Mouse (Mus musculus): ENCODE results near the gene Tusc2. TPM values are rescaled to one million over a fixed set of nuclear protein-coding genes. Genes with fewer than 3 reads are reported as not detected.

Gene Tusc2
- total RNA-seq, 2 experiments from 2014 or later: 35.2 to 35.4 TPM

DNA sequence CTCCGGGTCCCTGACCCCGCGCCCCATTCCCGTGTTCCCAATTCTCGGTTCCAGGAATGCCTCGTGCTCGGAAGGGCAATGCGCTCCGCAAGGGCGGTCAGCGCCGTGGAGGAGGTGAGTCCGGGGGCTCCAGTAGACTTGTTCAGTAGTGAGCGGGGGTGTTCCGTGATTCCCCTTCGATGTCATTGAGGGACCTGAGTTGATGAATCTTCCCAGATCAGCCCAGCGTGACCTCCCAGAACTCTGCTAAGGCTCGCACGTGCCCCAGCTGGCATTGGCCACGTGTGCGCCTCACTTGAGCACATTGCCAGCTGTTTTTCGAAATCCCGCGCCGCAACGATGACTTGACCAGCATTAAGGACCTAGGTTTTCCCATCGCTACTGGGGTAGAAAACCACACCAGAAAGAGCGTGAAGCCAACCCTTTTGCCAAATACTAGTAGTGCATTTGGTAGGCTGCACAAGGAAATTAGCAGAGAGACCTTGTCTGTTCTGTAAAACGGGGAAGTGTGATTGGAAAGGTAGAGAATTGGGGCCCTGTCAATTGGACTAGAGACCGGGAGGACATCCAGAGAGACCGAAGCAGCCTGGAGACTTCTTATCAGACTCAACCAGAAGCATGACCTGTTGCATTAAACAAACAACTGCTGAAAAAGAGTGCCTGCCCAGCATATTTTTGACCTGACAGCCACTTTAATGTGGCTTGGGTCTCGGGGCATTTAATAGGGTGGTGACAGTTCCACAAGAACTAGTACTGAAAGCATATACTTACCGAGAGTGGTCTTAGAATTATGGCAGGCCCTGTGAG, 25.0 kb downstream of the Tusc2 start:
- peak; percentile 69 for DNase-seq

DNA sequence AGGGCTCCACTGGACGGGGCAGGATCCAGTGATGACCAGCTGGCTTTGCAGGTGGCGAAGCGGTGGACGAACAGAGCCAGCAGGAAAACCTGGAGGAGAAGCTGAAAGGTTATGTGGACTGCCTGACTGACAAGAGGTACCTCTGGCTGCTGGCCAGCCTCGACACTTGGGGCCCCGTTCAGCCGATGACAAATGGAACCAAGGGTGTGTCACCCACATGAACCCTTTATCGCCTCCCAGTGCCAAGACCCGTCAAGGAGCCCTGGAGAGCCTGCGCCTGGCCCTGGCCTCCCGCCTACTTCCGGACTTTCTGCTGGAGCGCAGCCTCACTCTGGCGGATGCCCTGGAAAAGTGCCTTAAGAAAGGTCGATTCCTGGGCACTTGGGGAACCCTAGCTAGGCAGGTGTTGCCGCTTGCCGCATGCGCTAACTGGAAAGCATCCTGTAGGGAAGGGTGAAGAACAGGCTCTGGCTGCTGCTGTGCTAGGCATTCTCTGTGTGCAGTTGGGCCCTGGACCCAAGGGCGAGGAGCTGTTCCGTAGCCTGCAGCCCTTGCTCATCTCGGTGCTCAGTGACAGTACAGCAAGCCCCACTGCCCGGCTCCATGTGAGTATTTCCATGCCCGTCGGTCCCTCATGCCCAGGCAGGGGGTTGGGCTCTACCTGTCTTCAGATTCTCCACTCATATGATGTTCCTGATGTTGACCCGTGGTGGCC, 27.2 kb downstream of the Tusc2 start:
- DNase-seq: no peak

DNA sequence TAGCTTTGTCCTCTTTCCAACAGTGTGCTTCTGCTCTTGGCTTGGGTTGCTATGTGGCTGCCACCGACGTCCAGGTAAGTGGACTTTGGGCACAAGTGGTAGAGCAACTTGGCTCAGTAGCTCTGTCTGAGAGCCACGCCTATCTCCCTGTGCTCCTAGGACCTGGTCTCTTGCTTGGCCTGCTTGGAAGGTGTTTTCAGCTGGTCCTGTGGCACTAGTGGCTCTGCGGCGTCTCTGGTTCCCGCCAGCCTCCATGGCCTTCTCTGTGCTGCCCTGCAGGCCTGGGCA, 27.7 kb downstream of the Tusc2 start:
- no peak for DNase-seq

DNA sequence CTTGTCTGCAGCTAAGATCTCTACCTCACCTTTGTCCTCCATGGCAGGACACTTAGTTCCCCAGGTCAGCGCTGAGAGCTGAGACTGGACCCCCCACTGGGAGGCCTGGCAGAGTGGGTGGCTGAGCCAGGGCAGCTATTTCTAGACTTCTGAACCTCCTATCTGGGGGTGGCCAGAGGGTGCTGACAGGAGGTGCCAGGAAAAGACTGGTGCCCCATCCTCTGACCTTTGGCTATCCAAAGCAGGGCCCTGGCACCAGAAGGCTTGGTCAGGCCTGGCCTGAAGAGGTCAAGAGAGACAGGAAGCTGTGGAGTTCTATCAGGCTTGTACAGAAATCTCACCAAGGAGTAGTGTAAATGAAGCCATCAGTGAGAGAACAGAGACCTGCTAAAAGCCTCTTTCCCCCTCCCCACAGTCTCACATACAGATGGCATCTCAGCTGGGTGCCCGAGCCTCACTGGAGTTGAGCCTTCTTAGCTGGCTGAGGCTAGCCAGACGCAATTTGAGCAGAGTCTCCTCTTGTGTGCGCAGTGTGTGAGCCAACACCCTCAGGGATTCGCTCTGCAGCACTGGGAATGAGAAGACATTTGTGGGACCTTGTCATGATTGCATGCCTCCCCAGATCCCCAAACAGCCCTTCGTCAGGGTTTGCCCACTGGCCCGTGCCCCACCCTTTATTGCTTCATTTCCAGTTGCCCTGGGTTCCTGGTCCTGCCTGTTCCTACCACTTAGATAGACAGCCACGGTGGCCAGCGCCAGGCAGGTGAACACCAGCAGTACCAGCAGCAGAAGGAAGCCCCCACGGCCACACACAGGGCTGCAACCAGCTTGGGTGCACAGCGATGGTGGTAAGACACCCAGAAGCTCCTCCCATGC, 30.3 kb downstream of the Tusc2 start:
- no peak for DNase-seq

DNA sequence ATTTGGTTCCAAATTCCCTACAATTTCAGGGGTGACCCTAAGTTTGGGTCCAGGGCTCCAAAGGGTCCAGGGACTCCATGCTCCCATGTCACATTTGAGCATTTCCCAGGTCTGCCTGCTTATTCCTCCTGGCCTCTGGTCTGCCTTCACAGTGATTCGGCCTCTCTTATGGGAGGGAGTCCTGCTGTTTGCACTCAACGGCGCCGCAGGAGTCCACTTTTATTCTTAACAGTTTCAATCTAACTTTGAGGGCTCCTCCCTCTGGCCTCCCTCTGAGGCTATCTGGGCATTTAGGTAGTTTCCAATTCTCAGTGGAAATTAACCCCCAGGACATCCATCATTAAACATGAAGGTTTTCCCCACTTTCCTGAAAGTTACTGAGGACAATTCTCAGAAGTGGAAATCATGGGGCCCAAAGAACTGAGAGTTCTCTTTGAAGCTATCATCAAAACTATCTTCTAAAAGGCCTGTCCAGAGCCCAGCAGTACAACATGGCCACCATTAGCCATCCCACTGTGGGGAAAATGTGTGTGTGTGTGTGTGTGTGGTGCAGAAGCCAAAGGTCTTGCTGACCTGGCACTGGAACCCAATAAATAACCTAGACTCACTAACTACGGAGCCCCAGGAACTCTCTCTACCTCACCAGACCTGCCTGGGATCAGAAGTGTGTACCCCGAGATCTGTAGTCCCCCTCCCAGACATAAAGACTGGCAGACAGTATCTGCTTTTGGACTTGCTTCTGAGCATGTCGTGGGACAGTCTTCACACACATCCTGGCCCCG, 31.4 kb downstream of the Tusc2 start:
- DNase-seq: no peak

DNA sequence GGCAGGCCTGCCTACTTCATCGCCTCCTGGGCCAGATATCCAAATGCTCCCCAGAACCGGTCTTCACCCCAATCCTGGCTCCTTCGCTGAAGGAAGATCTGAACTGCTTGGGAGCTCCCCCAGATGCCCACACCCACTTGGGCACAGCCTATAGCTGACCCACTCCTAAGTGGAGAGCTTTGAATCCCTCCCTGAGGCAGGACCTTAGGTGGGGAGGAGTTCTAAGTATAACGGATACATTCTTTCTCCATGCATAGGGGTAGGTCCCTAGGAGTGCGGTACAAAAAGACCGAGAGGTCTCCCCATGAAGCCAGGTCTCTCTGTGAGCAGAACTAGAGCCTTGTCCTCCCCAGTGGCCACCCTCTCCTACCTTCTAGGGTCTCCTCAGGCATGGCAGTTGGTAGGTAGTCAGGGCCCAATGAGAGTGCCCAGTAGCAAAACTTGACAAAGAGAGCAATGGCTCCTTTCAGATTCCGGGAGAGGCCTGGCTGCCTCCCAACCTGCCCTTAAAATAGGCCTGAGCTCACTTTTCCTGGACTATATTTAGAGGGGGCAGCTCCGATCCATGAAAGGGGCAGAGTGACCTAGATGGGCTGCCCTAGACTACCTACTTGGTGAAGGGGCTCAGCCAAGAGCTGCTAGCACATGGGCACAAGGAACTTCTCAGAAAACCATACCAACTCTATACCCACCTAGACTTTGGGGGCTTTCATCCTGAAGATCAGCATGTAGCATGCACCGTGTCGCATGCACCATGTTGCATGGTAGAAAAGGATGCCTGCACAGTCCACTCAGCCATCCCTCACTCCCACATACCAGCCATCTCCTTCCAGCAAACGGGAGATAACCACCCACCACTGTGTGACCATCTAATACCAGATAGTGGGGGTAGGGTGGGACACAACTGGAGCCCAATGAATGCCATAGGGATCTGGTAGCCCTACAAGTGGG, 33.8 kb downstream of the Tusc2 start:
- no peak for DNase-seq

DNA sequence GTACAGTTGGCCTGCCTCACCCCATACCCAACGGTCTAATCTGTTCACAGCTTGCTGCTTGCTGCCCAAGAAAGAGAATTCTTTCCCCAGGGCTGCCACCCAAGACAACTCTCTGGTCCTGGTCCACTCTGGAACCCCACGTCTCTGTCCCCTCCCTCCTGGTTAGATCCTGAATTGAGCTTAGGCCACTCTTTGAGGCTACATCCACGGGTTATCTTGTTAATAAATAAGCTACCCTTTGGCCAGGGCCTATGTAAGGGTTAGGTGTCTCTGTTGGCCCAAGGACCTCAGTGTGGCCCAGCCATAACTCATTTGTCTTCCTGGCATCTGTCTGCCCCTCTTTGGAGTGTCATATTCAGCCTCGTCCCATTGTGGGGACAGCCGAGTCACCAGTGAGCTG, 35.3 kb downstream of the Tusc2 start:
- no peak for DNase-seq

DNA sequence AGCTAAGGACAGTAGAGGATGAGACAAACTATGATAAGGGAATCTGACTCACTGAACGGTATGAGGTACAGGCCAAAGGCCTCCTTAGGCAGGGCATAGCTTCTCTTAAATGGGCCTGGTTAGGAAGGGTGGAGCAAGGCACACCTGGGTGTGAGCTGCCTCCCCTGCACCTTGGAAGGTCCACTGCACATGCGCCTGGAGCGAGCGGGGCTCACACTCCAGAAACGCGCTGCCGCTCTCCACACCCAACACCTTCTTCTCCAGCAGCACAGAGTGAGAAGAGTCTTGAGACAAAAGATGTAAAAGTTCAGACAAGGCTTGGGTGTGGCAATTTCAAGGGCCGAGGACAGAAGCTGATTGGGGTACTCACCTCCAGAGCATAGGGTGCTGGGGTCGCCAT, 36.4 kb downstream of the Tusc2 start:
- DNase-seq: no peak

DNA sequence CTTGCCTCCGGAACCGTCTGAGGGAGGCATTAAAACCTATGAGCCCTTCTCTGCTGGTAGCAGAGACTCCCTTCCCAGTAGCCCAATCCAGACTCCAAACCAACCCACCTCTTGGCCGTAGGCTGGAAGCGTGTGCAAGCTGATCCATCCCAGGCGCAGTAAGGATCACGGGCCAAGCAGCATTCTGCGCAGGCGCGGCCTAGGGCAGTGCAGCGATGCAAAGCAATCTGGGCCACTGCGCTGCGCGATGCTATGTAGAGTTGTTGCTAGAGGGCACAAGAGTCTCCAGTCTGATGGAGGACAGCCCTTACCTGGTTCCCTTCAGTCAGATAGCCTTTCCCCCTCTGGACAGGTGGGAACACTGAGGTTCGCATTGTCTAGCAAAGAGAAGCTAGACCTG, 36.8 kb downstream of the Tusc2 start:
- DNase-seq: no peak

DNA sequence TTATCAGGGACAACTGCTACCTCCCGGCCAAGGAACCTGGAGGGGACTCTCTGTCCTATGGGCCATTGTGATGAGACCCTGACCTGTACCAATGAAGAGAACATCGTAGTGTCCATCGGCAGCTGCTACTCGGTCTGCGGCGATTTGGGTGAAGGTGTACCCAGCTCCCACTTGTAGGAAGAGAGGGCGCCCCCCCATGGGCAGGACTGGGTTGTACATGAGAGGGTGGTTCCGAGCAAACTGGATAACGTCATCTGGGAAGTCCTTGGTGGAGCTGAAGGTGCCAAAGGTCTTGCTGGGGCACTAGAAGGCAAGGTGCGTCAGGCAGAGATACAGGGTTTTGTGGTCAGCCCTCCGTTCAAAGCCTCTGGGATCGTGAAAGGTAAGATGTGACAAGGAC, 37.7 kb downstream of the Tusc2 start:
- no peak for DNase-seq

DNA sequence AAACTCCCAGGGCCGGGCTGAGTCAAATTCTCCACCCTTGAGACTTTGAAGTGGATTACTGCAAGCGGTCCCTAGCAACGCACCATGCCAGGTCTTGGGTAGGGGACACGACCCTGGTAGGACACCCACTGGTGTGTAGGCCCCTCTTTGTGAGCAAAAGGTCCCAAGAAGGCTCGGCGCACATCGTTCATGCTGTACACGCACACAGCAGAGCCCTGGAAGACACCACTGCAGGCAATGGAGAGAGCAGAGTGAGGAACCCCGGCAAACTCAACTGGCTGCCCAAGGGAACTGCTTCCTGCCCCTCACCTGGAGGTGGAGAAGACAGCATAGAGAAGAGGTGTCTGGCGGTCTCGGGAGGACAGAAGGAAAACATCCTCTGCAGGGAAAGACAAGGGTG, 38.2 kb downstream of the Tusc2 start:
- DNase-seq: no peak

DNA sequence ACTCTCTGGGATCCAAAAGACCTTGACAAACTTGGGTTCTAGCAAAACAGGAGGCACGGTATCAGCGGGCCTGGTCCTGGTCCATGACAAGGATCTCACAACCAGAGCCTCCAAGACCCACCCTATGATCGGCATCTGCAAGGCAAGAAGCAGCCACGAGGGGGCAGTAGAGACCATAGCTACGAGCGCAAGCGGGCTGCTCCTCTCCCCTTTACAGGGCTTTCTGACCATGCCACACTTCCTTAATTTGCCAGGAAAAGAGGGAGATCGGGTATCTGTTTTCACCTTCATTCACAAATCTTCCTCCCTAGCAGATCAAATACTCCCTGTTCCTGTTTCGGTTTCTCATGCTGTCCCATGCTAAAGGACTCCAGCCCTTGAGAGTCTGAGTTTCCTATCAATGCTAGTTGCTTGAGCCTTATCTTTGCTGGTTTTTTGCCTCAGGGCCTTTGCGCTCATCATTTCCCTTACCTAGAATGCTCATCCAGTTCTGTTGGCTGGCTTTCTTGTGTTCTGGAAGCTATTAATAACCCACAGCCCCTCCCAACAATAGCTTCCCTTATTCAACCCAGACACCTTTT, 39.1 kb downstream of the Tusc2 start:
- peak; percentile 98 for DNase-seq

DNA sequence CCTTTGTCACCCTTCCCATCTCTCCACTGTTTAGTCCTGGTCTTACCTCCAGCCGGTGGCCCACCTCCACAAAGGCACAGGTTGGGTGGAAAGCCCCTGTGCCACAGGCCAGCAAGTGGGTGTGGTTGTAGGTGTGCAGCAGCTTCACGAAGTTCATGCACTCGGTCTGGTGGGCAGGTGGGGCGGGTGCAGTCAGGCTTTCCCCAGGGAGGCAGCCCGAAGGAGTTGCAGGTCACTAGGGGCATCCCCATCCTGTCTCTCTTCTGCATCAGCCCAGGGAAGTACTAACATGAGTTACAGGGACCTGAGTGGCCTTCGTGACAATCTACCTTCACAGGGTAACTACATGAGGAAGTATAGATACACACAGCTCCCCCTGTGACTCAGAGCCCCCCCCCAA, 40.2 kb downstream of the Tusc2 start:
- DNase-seq: no peak

DNA sequence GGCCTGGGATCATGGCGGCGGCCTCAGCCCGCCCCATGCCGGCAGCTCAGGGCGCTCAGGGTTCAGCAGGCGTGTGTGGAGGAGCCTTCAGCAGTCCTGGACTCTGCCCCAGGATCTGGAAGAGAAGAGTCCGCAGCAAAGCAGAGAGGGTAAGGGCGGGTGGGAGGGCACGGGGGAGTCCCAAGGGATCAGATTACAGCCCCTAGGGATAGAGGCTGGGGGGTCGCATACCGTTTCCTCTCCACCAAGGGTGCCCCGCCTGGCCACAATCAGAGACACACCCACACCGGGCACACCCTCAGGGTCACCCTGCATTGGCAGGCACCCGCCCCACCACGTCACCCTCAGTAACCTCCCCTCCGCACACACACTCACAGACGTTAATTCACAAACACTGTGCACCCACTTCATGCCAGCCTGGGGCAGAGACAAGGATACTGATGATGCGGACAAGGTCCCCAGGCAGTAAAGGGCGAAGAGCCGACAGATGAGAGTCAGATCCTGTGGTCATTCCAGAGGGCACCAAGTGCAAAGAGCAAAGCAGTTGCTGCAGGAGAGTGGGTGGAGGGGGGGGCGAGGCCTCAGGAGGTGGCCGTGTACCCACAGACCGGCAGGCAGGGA, 42.1 kb downstream of the Tusc2 start:
- peak; percentile 70 for DNase-seq

DNA sequence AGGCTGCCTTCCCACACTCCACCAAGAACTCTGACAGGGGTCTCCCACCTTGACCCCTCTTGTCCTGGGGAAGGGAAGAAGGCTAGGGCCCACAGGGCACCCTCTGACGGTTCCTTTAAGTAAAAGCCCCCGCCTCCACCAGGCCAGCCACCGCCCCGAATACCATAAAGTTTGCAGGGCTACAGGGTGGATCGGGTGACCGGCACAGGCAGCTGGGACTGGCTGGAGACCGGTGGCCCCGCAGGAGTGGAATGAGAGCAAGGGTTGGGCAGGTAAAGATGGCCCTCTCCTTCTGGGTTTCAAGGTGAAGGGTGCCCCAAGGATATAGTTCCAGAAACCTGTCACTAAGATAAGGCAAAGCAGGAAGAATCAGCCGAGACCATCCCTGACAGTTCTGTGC, 43.5 kb downstream of the Tusc2 start:
- no peak for DNase-seq

DNA sequence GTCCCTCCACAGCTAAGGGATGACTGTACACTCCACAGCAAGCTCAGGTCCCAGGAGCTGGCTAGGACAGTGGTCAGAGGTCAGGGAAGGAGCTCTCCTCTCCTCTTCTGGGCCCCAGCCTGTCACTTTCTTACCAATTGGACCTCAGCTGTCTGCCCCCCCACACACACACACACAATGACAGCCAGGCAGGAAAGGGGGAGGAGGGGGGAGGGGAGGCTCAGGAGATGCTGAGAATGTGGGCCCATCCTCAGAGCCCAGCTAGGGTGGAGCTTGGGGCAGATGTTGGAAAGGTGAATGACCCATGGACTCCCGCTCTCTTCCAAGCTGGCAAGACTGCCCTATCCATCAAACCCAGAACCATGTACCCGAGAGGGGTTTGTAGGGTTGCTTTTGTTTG, 44.0 kb downstream of the Tusc2 start:
- DNase-seq: no peak

DNA sequence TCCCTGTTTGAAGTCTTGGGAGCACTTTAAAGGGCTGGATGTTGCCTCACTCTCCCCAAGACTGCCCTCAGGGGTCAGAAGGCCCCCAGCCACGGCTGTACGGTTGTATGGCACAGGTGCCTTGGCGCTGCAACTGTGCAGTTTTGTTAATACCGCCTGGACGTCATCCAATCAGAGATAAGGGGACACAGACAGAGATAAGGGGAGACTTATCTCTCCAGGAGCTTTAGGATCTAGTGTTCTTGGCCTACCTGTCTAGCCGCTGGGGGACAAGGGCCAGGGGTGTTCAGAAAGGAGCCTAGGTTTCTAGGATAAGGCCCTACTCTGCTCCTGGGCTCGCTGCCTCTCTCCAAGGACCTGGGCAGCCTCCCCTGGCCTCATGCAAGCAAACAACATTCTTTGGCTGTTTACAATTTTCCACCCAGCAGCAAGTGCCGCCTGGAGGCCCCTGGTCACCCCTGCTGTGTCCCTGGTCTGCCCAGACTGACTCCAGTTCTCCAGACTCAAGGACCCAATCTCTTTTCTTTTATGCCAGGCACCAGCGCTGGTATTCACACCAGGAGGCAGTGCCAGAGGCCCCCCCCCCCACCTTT, 44.7 kb downstream of the Tusc2 start:
- no peak for DNase-seq

DNA sequence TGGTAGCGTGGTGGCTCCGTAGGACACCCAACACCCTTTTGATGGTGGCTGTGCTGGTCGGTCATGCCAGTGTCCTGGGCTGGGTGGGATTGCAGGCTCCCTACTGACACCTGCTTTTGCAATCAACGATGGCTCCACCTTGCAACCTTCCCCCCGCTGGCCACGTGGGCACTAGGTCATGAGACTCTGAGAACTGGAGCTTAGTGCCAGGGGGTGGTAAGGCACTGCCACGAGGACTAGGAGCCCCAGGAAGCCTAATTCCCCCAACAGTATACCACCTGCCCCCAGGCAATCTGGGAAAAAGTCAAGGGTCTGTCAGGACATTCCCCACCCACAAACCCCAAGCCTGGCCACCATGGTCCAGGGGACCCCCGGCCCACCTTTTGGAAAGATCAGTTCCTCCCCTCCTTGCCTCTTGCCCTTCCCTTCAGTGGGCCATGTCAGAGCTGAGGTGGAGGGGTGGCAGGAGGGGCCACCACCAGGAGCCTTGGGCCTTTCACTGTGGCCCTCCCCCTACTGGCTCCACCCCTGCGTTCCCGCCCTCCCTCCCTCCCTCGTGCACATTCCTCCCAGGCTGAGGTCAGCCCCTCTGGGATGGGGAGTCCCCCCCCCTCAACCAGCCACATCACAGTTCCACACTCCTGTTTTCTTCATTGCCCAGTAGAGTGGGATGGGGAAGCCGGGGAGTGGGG, 45.8 kb downstream of the Tusc2 start, which contains the start of gene Sema3b:
TSS of gene Sema3b (minus strand) at position 489 of the 692 bp plus-strand sequence.
- DNase-seq: no peak

DNA sequence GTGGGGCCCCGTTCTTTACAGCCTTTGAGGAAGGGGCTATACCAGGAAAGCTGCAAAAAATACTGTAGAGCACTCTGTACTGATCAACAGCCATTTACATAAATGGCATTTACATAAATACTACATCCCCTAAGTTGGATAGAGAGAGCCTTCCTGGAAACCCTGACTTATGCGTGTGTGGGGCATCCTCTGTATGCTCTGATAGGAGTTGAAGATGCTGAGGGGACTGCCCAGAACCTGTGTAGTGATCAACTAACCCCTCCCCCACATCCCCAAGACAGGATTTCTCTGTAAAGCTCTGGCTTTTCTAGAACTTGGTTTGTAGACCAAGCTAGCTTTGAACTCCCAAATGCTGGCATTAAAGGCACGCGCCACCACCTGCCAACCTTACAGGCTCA, 46.4 kb downstream of the Tusc2 start:
- DNase-seq: no peak
